Mouse (Mus musculus): ENCODE data around the gene Ufm1. TPM values are rescaled to one million over a fixed set of nuclear protein-coding genes. Genes with fewer than 3 reads are reported as not detected.

Gene Ufm1
- 10 to 100 TPM; 36.2 to 47.3 (median 41.5) TPM for total RNA-seq (2022)

DNA sequence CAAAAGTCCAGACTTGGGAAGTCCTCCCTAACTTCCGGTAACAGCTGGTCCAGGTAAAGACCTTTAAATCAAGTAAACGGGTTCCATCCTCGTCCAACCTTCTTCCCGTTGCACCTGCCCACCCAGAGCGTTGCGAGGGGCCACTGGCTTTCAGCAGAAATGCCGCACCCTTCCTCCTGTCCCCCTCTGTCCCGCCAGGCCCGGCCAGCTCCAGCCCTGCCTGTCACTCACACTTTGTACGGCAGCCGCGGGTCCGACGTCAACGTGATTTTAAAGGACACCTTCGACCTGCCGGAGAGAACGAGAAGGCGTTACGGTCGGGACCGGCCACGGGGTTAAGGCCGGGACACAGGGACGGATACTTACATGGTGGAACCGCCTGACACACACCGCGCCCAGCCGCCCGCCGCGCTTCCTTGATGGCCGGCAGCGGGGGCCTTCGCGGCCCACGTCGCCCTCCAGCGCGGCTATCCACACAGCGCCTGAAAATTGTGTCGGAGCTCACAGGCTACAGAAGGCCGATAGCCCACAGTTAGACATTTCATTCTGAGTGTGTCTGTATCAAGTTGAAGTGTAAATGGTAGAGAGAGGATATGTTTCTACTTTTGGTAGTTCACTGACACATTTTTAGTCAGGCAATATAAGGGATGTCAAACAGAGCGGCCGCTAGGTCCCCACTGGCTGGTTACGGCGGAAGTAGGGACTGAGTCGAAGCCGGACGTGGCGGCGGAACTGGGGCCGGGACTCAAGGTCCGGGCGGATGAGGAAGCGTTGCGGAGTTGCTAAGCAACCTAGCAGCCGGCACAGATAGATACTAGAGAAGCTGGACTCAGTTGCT lies at the start of gene Ufm1:
Ufm1 (minus strand) TSS at position 448 of the 838 bp plus-strand sequence.
- peak; percentile 90 to 94 for DNase-seq (ENCODE audit: low spot score in 2 of 2)

- DNase-seq (ENCODE audit: low spot score in 2 of 2) = no peak
Observed at GRCm38 (mm10) chr3:53890619-53891540, 27.2 kb upstream of the Ufm1 start.

- no peak for DNase-seq (ENCODE audit: low spot score in 2 of 2)
Observed at GRCm38 (mm10) chr3:53871596-53871995, 8.0 kb upstream of the Ufm1 start.

- no peak for DNase-seq (ENCODE audit: low spot score in 2 of 2)
Observed at GRCm38 (mm10) chr3:53870482-53870881, 6.9 kb upstream of the Ufm1 start.

DNA sequence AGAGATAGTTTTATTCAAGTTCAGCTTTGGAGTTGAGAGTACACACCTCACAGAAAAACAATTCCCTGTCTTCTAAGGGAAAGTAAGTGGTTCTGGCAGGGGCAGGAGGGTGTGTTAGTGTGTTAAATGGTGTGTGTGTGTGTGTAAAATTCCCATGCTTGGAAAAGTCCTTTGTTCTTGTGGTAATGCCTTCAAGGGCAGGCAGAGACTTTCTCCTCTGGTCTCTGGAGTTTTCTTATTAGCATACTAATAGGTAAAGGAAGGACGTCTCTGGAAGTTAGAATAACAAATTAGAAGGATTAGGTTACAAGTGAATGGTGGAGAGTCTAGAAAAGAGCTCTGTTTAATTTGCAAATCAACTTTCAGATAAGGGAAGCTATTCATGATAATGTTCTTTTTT lies 5.6 kb upstream of the Ufm1 start:
- DNase-seq (ENCODE audit: low spot score in 2 of 2) = no peak

DNA sequence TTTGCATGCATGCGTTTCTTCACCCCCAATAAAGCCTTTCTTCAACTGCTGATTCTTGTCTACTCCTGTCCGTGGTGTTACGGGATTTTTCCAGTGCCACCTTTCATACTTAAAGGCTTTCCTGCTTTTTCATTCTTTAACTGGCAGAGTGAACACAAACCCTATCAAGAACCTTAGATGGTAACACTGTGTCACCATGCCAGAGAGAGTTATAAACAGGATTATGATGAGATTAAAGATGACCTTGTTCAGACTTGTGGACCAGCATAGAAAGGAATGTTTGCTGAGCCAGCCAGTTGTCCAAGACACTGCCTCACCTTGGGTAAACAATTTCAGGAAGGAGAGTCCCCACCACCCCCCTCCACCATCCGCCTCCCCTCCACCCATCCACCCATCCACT lies 4.6 kb upstream of the Ufm1 start:
- DNase-seq (ENCODE audit: low spot score in 2 of 2) = no peak

DNA sequence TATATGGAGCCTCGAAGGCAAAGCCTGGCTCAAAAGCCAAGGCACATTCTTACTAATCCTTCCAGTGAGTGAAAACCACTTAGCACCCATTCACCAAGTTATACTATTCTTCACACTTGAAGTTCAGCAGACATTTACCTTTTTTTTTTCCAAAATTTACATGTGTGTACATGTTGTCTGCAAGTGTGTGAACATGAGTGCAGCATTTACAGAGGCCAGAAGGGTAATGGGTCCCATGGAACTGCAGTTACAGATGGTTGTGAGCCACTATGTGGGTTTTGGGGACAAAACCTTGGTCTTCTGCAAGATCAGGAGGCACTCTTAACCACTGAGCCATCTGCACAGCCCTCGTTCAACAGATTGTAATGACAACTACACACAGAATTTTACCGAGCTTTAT lies 8.8 kb downstream of the Ufm1 start:
- no peak for DNase-seq (ENCODE audit: low spot score in 2 of 2)

DNA sequence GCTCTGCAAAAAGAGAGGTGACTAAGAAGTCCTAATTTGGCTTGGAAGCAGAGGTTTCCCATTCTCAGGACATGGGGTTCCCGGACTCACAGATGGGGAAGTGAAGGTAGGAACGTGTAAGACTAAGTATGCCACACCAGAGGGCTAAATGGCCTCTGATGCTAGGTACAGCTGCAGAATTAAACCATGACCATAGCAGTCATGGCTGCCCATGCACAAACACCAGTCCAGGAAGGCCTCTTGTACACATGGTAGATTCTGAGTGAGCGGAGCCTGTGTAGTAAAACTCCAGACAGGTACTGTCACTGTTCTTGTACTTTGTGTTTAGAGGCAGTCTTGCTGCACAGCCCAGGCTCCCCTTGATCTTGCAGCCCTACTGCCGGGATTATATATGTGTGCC lies 9.4 kb downstream of the Ufm1 start:
- DNase-seq (ENCODE audit: low spot score in 2 of 2) = no peak

DNA sequence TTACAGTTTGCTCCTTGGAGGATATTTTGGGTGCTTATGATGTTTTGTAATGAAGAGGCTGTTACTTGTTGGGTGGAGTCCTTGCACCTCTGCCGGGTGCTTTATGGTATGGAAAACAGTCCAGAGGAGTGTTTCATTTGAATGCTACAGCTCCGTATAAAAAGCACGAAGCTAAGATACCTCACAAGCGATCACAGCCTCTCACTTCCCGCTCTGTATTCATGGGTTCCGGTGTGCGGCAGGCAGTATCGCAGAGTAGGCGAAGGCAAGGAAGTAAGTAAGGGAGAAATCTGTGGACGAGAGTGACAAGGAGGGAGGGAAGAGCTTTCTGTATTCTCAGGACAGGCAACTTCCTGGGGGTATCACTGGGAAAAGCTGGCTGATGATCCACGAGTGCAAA lies 15.4 kb downstream of the Ufm1 start:
- no peak for DNase-seq (ENCODE audit: low spot score in 2 of 2)

DNA sequence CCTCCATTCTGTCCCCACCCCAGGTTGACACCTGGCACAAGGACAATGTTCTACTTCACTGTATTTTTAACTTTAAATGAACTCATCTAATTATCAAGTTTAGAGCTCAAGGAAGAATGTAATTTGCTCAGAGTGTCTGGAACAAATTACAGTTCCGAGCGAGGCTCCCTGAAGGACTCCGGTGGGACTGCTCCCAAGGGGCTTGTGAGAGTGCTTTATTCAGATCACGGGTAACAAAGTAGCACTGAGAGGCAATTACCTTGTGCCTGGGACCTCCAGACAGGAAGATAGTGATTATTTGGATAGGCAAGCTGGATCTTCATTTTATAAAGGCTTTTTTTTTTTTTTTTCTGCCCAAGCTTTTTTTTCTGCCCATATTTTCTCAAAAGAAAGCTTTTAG lies 15.9 kb downstream of the Ufm1 start:
- no peak for DNase-seq (ENCODE audit: low spot score in 2 of 2)

DNA sequence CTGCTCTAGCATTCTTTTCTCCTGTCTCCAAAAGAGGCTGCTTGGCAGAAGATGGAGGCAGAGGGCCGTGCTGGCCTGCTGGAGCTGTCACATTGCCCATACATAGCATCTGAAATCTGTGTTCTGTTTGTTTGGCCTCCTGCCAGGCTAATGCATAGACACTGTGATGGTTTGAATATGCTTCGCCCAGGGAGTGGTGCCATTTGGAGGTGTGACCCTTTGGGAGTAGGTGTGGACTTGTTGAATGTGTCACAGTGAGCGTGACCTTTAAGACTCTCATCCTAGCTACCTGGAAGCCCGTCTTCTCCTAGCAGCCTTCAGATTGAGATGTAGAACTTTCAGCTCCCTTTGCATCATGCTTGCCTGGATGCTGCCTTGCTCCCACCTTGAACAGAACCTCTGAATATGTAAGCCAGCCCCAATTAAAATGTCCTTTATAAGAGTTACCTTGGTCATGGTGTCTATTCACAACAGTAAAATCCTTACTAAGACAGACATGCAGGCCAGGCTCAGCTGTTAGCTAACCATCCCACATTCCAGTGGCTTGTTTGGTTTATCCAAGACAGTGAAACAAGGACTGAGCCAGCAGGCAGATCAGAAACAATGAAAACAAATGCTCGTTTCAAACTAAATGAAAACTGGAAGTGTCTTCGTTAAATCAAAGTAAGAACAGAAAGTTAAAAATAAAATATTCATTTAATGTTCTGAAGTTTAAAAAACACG lies 17.3 kb downstream of the Ufm1 start:
- DNase-seq (ENCODE audit: low spot score in 2 of 2) = no peak

- DNase-seq (ENCODE audit: low spot score in 2 of 2) = no peak
Observed at GRCm38 (mm10) chr3:53844786-53845185, 18.8 kb downstream of the Ufm1 start, which contains the start of gene Gm10985. Gene Gm10985 (plus strand): TSS chr3:53845086.

- no peak for DNase-seq (ENCODE audit: low spot score in 2 of 2)
Observed at GRCm38 (mm10) chr3:53834238-53834637, 29.4 kb downstream of the Ufm1 start.

GRCm38 (mm10) chr3:53813421-53813977 lies 50.1 kb downstream of the Ufm1 start:
- no peak for DNase-seq (ENCODE audit: low spot score in 2 of 2)

Other genes starting within 250 kb of the Ufm1 start
- gene Frem2, start 206.5 kb downstream of the Ufm1 start, total RNA-seq (2022) = 1 to 10 TPM in 2 of 4 experiments, under 1 TPM in 2; 0.80 to 1.9 (median 1.1) TPM
- not detected for gene Gm10985, start 18.7 kb downstream of the Ufm1 start, total RNA-seq (2022)

Data from gastrocnemius, adult 8-10 months (tissue).